Comparison of ENCODE assay signal across 17 mouse cellular contexts in the genomic region with DNA sequence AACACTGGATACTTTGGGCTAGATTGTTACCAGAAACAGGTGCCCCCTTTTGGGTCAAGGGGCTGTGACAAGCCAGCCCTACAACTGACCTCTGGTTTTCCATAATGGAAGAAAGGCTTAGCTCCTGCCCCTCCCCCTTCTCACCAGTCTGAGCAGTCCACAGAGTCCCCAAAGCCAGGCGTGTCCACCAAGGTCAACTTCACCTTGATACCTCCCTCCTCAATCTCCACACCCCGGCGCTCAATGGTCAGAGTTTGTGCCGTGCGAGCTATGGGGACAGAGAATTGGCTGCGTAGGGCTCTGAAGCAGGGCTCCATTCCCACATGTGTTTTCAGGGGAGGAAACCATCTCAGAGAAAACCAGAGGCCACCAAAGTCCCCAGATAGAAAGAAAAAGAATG. TPM values are rescaled to one million over a fixed set of nuclear protein-coding genes. Genes with fewer than 3 reads are reported as not detected.
DNase-seq lines count a peak whose midpoint lies in the region; ATAC-seq lines count a peak whose summit lies in the region.
"Had no signal": no experiment of that assay in that cellular context is flagged by ENCODE, and none has a peak within 500 bp of the region (broad histone marks: within the 10 kb centered on the region; RNA-seq: fewer than 3 reads in every experiment).

No protein-coding gene starts in this region.

- DNase-seq in heart, adult 8-10 months (ENCODE audit: low spot score): no peak
- peak; percentile 7 for DNase-seq in thymus, postnatal 0 days (ENCODE audit: low spot score)
- DNase-seq in thymus, postnatal 10 days (ENCODE audit: low spot score in 2 of 2): no peak
- peak; percentile 47 for DNase-seq in ZHBTc4 (ENCODE audit: low read depth, low spot score)
- peak; percentile 45 for DNase-seq in thymus, postnatal 4 days
- DNase-seq in frontal cortex, postnatal 25 days (ENCODE audit: low spot score in 2 of 2): no peak
- no peak for DNase-seq in midbrain, embryonic 10.5 days (ENCODE audit: low spot score)
- DNase-seq: cerebellum, adult 11 months; cerebellum, postnatal 36 days; kidney, adult 18-20 months; kidney, postnatal 25 days; lung, adult 18-20 months; lung, postnatal 36 days; midbrain, embryonic 14.5 days had no signal

- H3K4me1 ChIP-seq in heart, embryonic 14.5 days (ENCODE audit: control insufficient read depth in 2 of 2, insufficient read depth in 2 of 2, low read length in 2 of 2): peaks cover 26 to 28% of the 10 kb centered on the region in 2 experiments
- H3K4me1 ChIP-seq in midbrain, embryonic 10.5 days: peaks cover 18% of the 10 kb centered on the region

- ATAC-seq in heart, embryonic 14.5 days (ENCODE audit: insufficient number of reproducible peaks, insufficient read depth, low FRiP score, low read depth): no peak; the same call in 1 of the 2 replicates
- ATAC-seq: Patski had no signal

- H3K9ac ChIP-seq in heart, embryonic 14.5 days (ENCODE audit: low read length): peak overlapping the region; percentile 34; the same call in 1 of the 2 replicates
- H3K9ac ChIP-seq: hindbrain, embryonic 14.5 days had no signal

- no peaks in the 10 kb centered on the region for H3K36me3 ChIP-seq in heart, embryonic 14.5 days (ENCODE audit: control insufficient read depth, insufficient read depth, low read length)
- peaks cover 10% of the 10 kb centered on the region for H3K36me3 ChIP-seq in midbrain, embryonic 10.5 days

- H3K4me2 ChIP-seq in heart, embryonic 14.5 days (ENCODE audit: low read length): peak overlapping the region; percentile 42
- H3K4me2 ChIP-seq: hindbrain, embryonic 14.5 days had no signal

- no peaks in the 10 kb centered on the region for H3K9me3 ChIP-seq in heart, embryonic 14.5 days (ENCODE audit: control insufficient read depth, low read length)
- no peaks in the 10 kb centered on the region for H3K9me3 ChIP-seq in midbrain, embryonic 10.5 days (replicated peaks)

- H3K27ac ChIP-seq in heart, embryonic 14.5 days (replicated peaks in 1 of 2; ENCODE audit: control insufficient read depth in 1 of 2, insufficient read depth in 1 of 2, low read depth in 2 of 2, low read length in 2 of 2): peak overlapping the region; percentile 79 to 81
- H3K27ac ChIP-seq in midbrain, embryonic 10.5 days (replicated peaks): no peak overlapping the region
- H3K27ac ChIP-seq: hindbrain, embryonic 14.5 days had no signal

- no peaks in the 10 kb centered on the region for H3K27me3 ChIP-seq in heart, embryonic 14.5 days (ENCODE audit: control insufficient read depth, insufficient read depth, low read length)
- peaks cover 28% of the 10 kb centered on the region for H3K27me3 ChIP-seq in midbrain, embryonic 10.5 days (ENCODE audit: low read depth, poor library complexity, severe bottlenecking)
- H3K27me3 ChIP-seq: Patski had no signal

- H3K4me3 ChIP-seq in heart, embryonic 14.5 days (ENCODE audit: control insufficient read depth in 1 of 2, insufficient read depth in 1 of 2, low read depth in 1 of 2, low read length in 2 of 2): no peak overlapping the region
- no peak overlapping the region for H3K4me3 ChIP-seq in midbrain, embryonic 10.5 days

- 34% methylated on average over 6 of the region's 6 CpGs for WGBS in heart, embryonic 14.5 days
- WGBS in midbrain, embryonic 10.5 days: 94% methylated on average over 6 of the region's 6 CpGs

RNA-seq across cellular contexts. Expression of a gene that starts 8.8 kb away (rescaled TPM):
- polyA plus RNA-seq in heart, embryonic 14.5 days (2014; fragmentation: Nextera tagmentation; extraction: Ambion mirVana): 11.7 and 14.9 TPM in 2 replicates
- total RNA-seq in heart, adult 8-10 months (2022): 10 to 100 TPM in 1 of 4 experiments, 1 to 10 TPM in 3; 6.2 to 14.1 (median 8.2) TPM
- 67.7 and 68.9 TPM in 2 replicates for polyA plus RNA-seq in thymus, postnatal 0 days (2015; fragmentation: Nextera tagmentation; extraction: Ambion mirVana)
- 12.6 and 16.5 TPM in 2 replicates for polyA plus RNA-seq in midbrain, embryonic 10.5 days (2016; fragmentation: Nextera tagmentation; extraction: Ambion mirVana)

RNA-seq across cellular contexts. Expression of a gene that starts 9.2 kb away (rescaled TPM):
- polyA plus RNA-seq in heart, embryonic 14.5 days (2014; fragmentation: Nextera tagmentation; extraction: Ambion mirVana): 20.2 and 21.2 TPM in 2 replicates
- total RNA-seq in heart, adult 8-10 months (2022): 10 to 100 TPM; 17.4 to 24.4 (median 23.0) TPM
- polyA plus RNA-seq in thymus, postnatal 0 days (2015; fragmentation: Nextera tagmentation; extraction: Ambion mirVana): 20.5 and 27.4 TPM in 2 replicates
- 22.7 and 29.4 TPM in 2 replicates for polyA plus RNA-seq in midbrain, embryonic 10.5 days (2016; fragmentation: Nextera tagmentation; extraction: Ambion mirVana)

RNA-seq across cellular contexts. Expression of a gene that starts 15.4 kb away (rescaled TPM):
- 9.9 and 11.4 TPM in 2 replicates for polyA plus RNA-seq in heart, embryonic 14.5 days (2014; fragmentation: Nextera tagmentation; extraction: Ambion mirVana)
- total RNA-seq in heart, adult 8-10 months (2022): 1 to 10 TPM; 5.2 to 6.4 (median 5.8) TPM
- 25.4 and 29.7 TPM in 2 replicates for polyA plus RNA-seq in thymus, postnatal 0 days (2015; fragmentation: Nextera tagmentation; extraction: Ambion mirVana)
- 75.4 and 78.6 TPM in 2 replicates for polyA plus RNA-seq in midbrain, embryonic 10.5 days (2016; fragmentation: Nextera tagmentation; extraction: Ambion mirVana)

RNA-seq across cellular contexts. Expression of a gene that starts 15.5 kb away (rescaled TPM):
- 22.2 and 25.3 TPM in 2 replicates for polyA plus RNA-seq in heart, embryonic 14.5 days (2014; fragmentation: Nextera tagmentation; extraction: Ambion mirVana)
- 1 to 10 TPM; 2.1 to 3.9 (median 2.6) TPM for total RNA-seq in heart, adult 8-10 months (2022)
- polyA plus RNA-seq in thymus, postnatal 0 days (2015; fragmentation: Nextera tagmentation; extraction: Ambion mirVana): 638 and 684 TPM in 2 replicates
- 31.8 and 32.7 TPM in 2 replicates for polyA plus RNA-seq in midbrain, embryonic 10.5 days (2016; fragmentation: Nextera tagmentation; extraction: Ambion mirVana)

RNA-seq across cellular contexts. Expression of a gene that starts 21.6 kb away (rescaled TPM):
- 33.7 and 34.8 TPM in 2 replicates for polyA plus RNA-seq in heart, embryonic 14.5 days (2014; fragmentation: Nextera tagmentation; extraction: Ambion mirVana)
- total RNA-seq in heart, adult 8-10 months (2022): 10 to 100 TPM; 36.2 to 45.1 (median 40.6) TPM
- 59.5 and 62.0 TPM in 2 replicates for polyA plus RNA-seq in thymus, postnatal 0 days (2015; fragmentation: Nextera tagmentation; extraction: Ambion mirVana)
- 94.3 and 109 TPM in 2 replicates for polyA plus RNA-seq in midbrain, embryonic 10.5 days (2016; fragmentation: Nextera tagmentation; extraction: Ambion mirVana)

Comparison
In these comparisons a context has a peak if more than half of its experiments do, and no peak if none do; other contexts are left out.
1. DNase-seq: peak in thymus, postnatal 0 days (single experiment), ZHBTc4 (single experiment) and thymus, postnatal 4 days (single experiment); none in heart, adult 8-10 months (single experiment), thymus, postnatal 10 days (0 of 2), frontal cortex, postnatal 25 days (0 of 2) and midbrain, embryonic 10.5 days (single experiment).